Mouse (Mus musculus) lung, postnatal 0 days (tissue): ENCODE data around the gene Uvrag. TPM values are rescaled to one million over a fixed set of nuclear protein-coding genes. Genes with fewer than 3 reads are reported as not detected.
"Not testable (repeated sequence)": the region's sequence is repeated elsewhere in the genome, so short reads cannot be mapped to it uniquely, and the experiment has no call there.

Experiments used
- ATAC-seq: fragments of 200-750 bp; cut with Nextera tagmentation; 2 replicates; pipeline ENCODE4 v1.8.0; 2017; ENCODE audit warnings: moderate library complexity
- DNase-seq: peaks from one replicate; pipeline ENCODE4 v3.0.0-alpha.2; 2016; ENCODE audit warnings: low spot score
- H3K27ac ChIP-seq: fragments of 300-500 bp; sonication (generic); 2 replicates; pipeline ENCODE4 v1.5.1; 2014; ENCODE audit warnings: antibody characterized with exemption, mild to moderate bottlenecking, low read length, mixed read lengths
- H3K27me3 ChIP-seq: fragments of 300-500 bp; sonication (generic); replicated peaks from 2 replicates; pipeline ENCODE4 v1.6.1; 2014; ENCODE audit warnings: low read length, mixed read lengths; ENCODE audit not compliant: insufficient read depth
- H3K36me3 ChIP-seq: fragments of 300-500 bp; sonication (generic); 2 replicates; pipeline ENCODE4 v1.6.1; 2014; ENCODE audit warnings: low read length, mixed read lengths; ENCODE audit not compliant: insufficient read depth
- H3K4me1 ChIP-seq: fragments of 300-500 bp; sonication (generic); 2 replicates; pipeline ENCODE4 v1.6.1; 2014; ENCODE audit warnings: antibody characterized with exemption, low read depth, low read length, mixed read lengths; ENCODE audit not compliant: insufficient read depth
- H3K4me2 ChIP-seq: fragments of 300-500 bp; sonication (generic); replicated peaks from 2 replicates; pipeline ENCODE4 v1.6.1; 2014; ENCODE audit warnings: low read depth, mild to moderate bottlenecking, low read length, moderate library complexity, mixed read lengths
- H3K4me3 ChIP-seq: fragments of 300-500 bp; sonication (generic); 2 replicates; pipeline ENCODE4 v1.5.1; 2014; ENCODE audit warnings: low read depth, low read length
- H3K9ac ChIP-seq: fragments of 300-500 bp; sonication (generic); replicated peaks from 2 replicates; pipeline ENCODE4 v1.6.1; 2014; ENCODE audit warnings: low read depth, mild to moderate bottlenecking
- H3K9me3 ChIP-seq: fragments of 300-500 bp; sonication (generic); 2 replicates; pipeline ENCODE4 v1.6.1; 2016; ENCODE audit warnings: low read length, mixed read lengths
- CTCF ChIP-seq: IDR thresholded peaks from 2 replicates; pipeline ENCODE4 v1.5.1; 2016; ENCODE audit warnings: antibody characterized with exemption, mild to moderate bottlenecking
- EP300 ChIP-seq: IDR thresholded peaks from 2 replicates; pipeline ENCODE4 v1.6.1; 2016; ENCODE audit warnings: antibody characterized with exemption, mild to moderate bottlenecking, control low read depth
- whole genome bisulfite sequencing: fragments of 180-500 bp; shearing (Covaris S2); extraction: QIAGEN DNeasy Blood & Tissue Kit; methylation state at CpG from one replicate; pipeline ENCODE4 v1.1.7; 2014; 5-methylcytosine and 5-hydroxymethylcytosine counted together
- polyA plus RNA-seq: library from polyadenylated mRNA; unstranded; fragments of >200 nt; fragmentation: Nextera tagmentation; extraction: Ambion mirVana; gene quantifications from 2 replicates; pipeline ENCODE4 v1.2.1, GENCODE M21; 2015

Gene Uvrag
- polyA plus RNA-seq, 1 experiment from 2014 or later = 23.4 TPM

GRCm38 (mm10) chr7:98968082-98968674 is 172.8 kb downstream of the Uvrag start:
- no peak overlapping the region for H3K4me2 ChIP-seq
- H3K9ac ChIP-seq = no peak overlapping the region
- no peaks in the 10 kb centered on the region for H3K36me3 ChIP-seq
- TF ChIP-seq CTCF = no peak
- no peak for TF ChIP-seq EP300
- 26% methylated on average over 16 of the region's 16 CpGs for WGBS
- H3K9me3 ChIP-seq = no peaks in the 10 kb centered on the region
- no peaks in the 10 kb centered on the region for H3K27me3 ChIP-seq
- no peak overlapping the region for H3K4me3 ChIP-seq
- no peak; the same call in 1 of the 2 replicates for ATAC-seq
- peak; percentile 25 for DNase-seq
- H3K4me1 ChIP-seq = no peaks in the 10 kb centered on the region
- no peak overlapping the region for H3K27ac ChIP-seq

GRCm38 (mm10) chr7:98967672-98968071 is 173.3 kb downstream of the Uvrag start:
- H3K4me1 ChIP-seq = no peaks in the 10 kb centered on the region
- TF ChIP-seq CTCF (no peak), EP300 (no peak)
- no peak overlapping the region for H3K9ac ChIP-seq
- no peak for ATAC-seq
- H3K4me2 ChIP-seq = no peak overlapping the region
- WGBS = 66% methylated on average over 7 of the region's 7 CpGs
- no peaks in the 10 kb centered on the region for H3K27me3 ChIP-seq
- no peak overlapping the region for H3K4me3 ChIP-seq
- H3K9me3 ChIP-seq = no peaks in the 10 kb centered on the region
- no peak overlapping the region for H3K27ac ChIP-seq
- no peak for DNase-seq
- no peaks in the 10 kb centered on the region for H3K36me3 ChIP-seq

GRCm38 (mm10) chr7:98963581-98963980 is 177.4 kb downstream of the Uvrag start:
- not testable (repeated sequence) for H3K4me1 ChIP-seq, H3K27me3 ChIP-seq, H3K9ac ChIP-seq, H3K36me3 ChIP-seq, ATAC-seq, H3K4me3 ChIP-seq, DNase-seq, H3K4me2 ChIP-seq, H3K27ac ChIP-seq, H3K9me3 ChIP-seq
- 91% methylated on average over 13 of the region's 13 CpGs for WGBS

- ATAC-seq = peak; percentile 86
- Histone ChIP-seq H3K4me3 (no peak overlapping the region), H3K4me2 (no peak overlapping the region), H3K9me3 (no peaks in the 10 kb centered on the region), H3K27ac (no peak overlapping the region), H3K4me1 (no peaks in the 10 kb centered on the region), H3K9ac (no peak overlapping the region), H3K36me3 (no peaks in the 10 kb centered on the region), H3K27me3 (no peaks in the 10 kb centered on the region)
- WGBS = 35% methylated on average over 13 of the region's 13 CpGs
- DNase-seq = peak; percentile 82
- peak; percentile 92 for TF ChIP-seq CTCF
- no peak for TF ChIP-seq EP300
Measured at GRCm38 (mm10) chr7:98962547-98963311, 178.2 kb downstream of the Uvrag start.

- Histone ChIP-seq H3K36me3 (no peaks in the 10 kb centered on the region), H3K27me3 (no peaks in the 10 kb centered on the region), H3K4me3 (no peak overlapping the region), H3K27ac (no peak overlapping the region), H3K9ac (no peak overlapping the region), H3K4me1 (no peaks in the 10 kb centered on the region), H3K9me3 (no peaks in the 10 kb centered on the region), H3K4me2 (no peak overlapping the region)
- ATAC-seq (no peak), DNase-seq (no peak)
- 76% methylated on average over 11 of the region's 11 CpGs for WGBS
- no peak for TF ChIP-seq EP300
- TF ChIP-seq CTCF = no peak
Measured at GRCm38 (mm10) chr7:98962074-98962473, 178.9 kb downstream of the Uvrag start.

GRCm38 (mm10) chr7:98960274-98960673 is 180.7 kb downstream of the Uvrag start:
- no peaks in the 10 kb centered on the region for H3K9me3 ChIP-seq
- H3K27me3 ChIP-seq = no peaks in the 10 kb centered on the region
- no peak overlapping the region for H3K4me3 ChIP-seq
- 85% methylated on average over 8 of the region's 8 CpGs for WGBS
- H3K36me3 ChIP-seq = no peaks in the 10 kb centered on the region
- no peak for TF ChIP-seq CTCF
- TF ChIP-seq EP300 = no peak
- H3K4me2 ChIP-seq = no peak overlapping the region
- DNase-seq (no peak), ATAC-seq (no peak)
- no peak overlapping the region for H3K27ac ChIP-seq
- H3K9ac ChIP-seq = no peak overlapping the region
- no peaks in the 10 kb centered on the region for H3K4me1 ChIP-seq
